Mouse (Mus musculus) ES-E14 (cell line): ENCODE measurements around the gene Strn.

ENCODE experiments used
- CHD2 ChIP-seq: IDR thresholded peaks from 2 replicates; pipeline ENCODE4 v1.6.1; 2014; ENCODE audit warnings: mild to moderate bottlenecking, low read depth, low read length, inconsistent platforms
- HCFC1 ChIP-seq: IDR thresholded peaks from 2 replicates; pipeline ENCODE4 v1.6.1; 2012; ENCODE audit warnings: low read length, inconsistent platforms, borderline replicate concordance; ENCODE audit not compliant: insufficient read depth
- MAFK ChIP-seq: IDR thresholded peaks from 2 replicates; pipeline ENCODE4 v1.6.1; 2014; ENCODE audit warnings: mild to moderate bottlenecking, low read depth, low read length, inconsistent platforms; ENCODE audit not compliant: insufficient read depth
- ZNF384 ChIP-seq: IDR thresholded peaks from 2 replicates; pipeline ENCODE4 v1.6.1; 2012; ENCODE audit warnings: low read depth, low read length, inconsistent platforms

- TF ChIP-seq ZNF384 (no peak), MAFK (no peak), CHD2 (no peak), HCFC1 (no peak)
Observed at GRCm38 (mm10) chr17:78640387-78640786, 96.6 kb downstream of the Strn start.
